Mouse (Mus musculus) heart, embryonic 13.5 days (tissue): ENCODE results near the gene Eif3j1. TPM values are rescaled to one million over a fixed set of nuclear protein-coding genes. Genes with fewer than 3 reads are reported as not detected.
"Not testable (repeated sequence)": the region's sequence is repeated elsewhere in the genome, so short reads cannot be mapped to it uniquely, and the experiment has no call there.

ENCODE experiments used
- ATAC-seq: fragments of 200-750 bp; cut with Nextera tagmentation; 2 replicates; pipeline ENCODE4 v1.8.0; 2017; ENCODE audit warnings: moderate TSS enrichment; ENCODE audit not compliant: insufficient number of reproducible peaks, low FRiP score, low TSS enrichment; ENCODE audit errors: extremely low read depth
- H3K27ac ChIP-seq: fragments of 300-500 bp; sonication (generic); replicated peaks from 2 replicates; pipeline ENCODE4 v1.5.1; 2015; ENCODE audit warnings: moderate library complexity, mild to moderate bottlenecking, inconsistent platforms
- H3K27me3 ChIP-seq: fragments of 300-500 bp; sonication (generic); replicated peaks from 2 replicates; pipeline ENCODE4 v1.6.1; 2015; ENCODE audit warnings: mild to moderate bottlenecking, inconsistent platforms
- H3K36me3 ChIP-seq: fragments of 300-500 bp; sonication (generic); 2 replicates; pipeline ENCODE4 v1.6.1; 2015; ENCODE audit warnings: mild to moderate bottlenecking, inconsistent platforms
- H3K4me1 ChIP-seq: fragments of 300-500 bp; sonication (generic); 2 replicates; pipeline ENCODE4 v1.6.1; 2015; ENCODE audit warnings: inconsistent platforms
- H3K4me2 ChIP-seq: fragments of 300-500 bp; sonication (generic); 2 replicates; pipeline ENCODE4 v1.6.1; 2015; ENCODE audit warnings: inconsistent platforms, mild to moderate bottlenecking, moderate library complexity
- H3K4me3 ChIP-seq: fragments of 300-500 bp; sonication (generic); 2 replicates; pipeline ENCODE4 v1.5.1; 2015; ENCODE audit warnings: moderate library complexity, mild to moderate bottlenecking, inconsistent platforms
- H3K9ac ChIP-seq: fragments of 300-500 bp; sonication (generic); 2 replicates; pipeline ENCODE4 v1.6.1; 2015; ENCODE audit warnings: inconsistent platforms, mild to moderate bottlenecking, moderate library complexity
- H3K9me3 ChIP-seq: fragments of 300-500 bp; sonication (generic); 2 replicates; pipeline ENCODE4 v1.6.1; 2016; ENCODE audit warnings: inconsistent platforms
- whole genome bisulfite sequencing: fragments of 180-500 bp; shearing (Covaris S2); methylation state at CpG from one replicate; pipeline ENCODE4 v1.1.7; 2015; ENCODE audit warnings: mixed read lengths; 5-methylcytosine and 5-hydroxymethylcytosine counted together
- polyA plus RNA-seq: library from polyadenylated mRNA; unstranded; fragments of >200 nt; fragmentation: Nextera tagmentation; extraction: Ambion mirVana; gene quantifications from 2 replicates; pipeline ENCODE4 v1.2.1, GENCODE M21; 2015

Eif3j1 gene
- 10.2 and 11.4 TPM in 2 replicates for polyA plus RNA-seq

- Histone ChIP-seq H3K36me3 (peaks cover 19% of the 10 kb centered on the region), H3K4me3 (peak within 1 kb of the TSS; percentile 98)
- WGBS = under 1% methylated on average over 63 of the region's 67 CpGs
Measured at GRCm38 (mm10) chr2:122027862-122028755, at the start of gene Eif3j1. TSS of gene Eif3j1 (plus strand) at chr2:122028546.

GRCm38 (mm10) chr2:121995738-121996137, 32.6 kb upstream of the Eif3j1 start:
- Histone ChIP-seq H3K4me1 (no peaks in the 10 kb centered on the region), H3K27ac (no peak overlapping the region), H3K4me2 (no peak overlapping the region), H3K36me3 (peaks cover 61% of the 10 kb centered on the region), H3K27me3 (no peaks in the 10 kb centered on the region), H3K4me3 (no peak overlapping the region), H3K9ac (no peak overlapping the region), H3K9me3 (no peaks in the 10 kb centered on the region)
- no peak for ATAC-seq
- WGBS = 78% methylated on average over 1 of the region's 1 CpGs

More at GRCm38 (mm10) chr2:122027862-122028755, at the start of gene Eif3j1:
- no peaks in the 10 kb centered on the region for H3K27me3 ChIP-seq
- ATAC-seq = peak; percentile 100
- peak within 1 kb of the TSS; percentile 94 for H3K27ac ChIP-seq
- H3K9me3 ChIP-seq = no peaks in the 10 kb centered on the region
- peak within 1 kb of the TSS; percentile 82 for H3K4me2 ChIP-seq
- peak within 1 kb of the TSS; percentile 99 for H3K9ac ChIP-seq
- H3K4me1 ChIP-seq = peaks cover 22% of the 10 kb centered on the region

GRCm38 (mm10) chr2:122008832-122009231, 19.5 kb upstream of the Eif3j1 start:
- no peak for ATAC-seq
- no peaks in the 10 kb centered on the region for H3K27me3 ChIP-seq
- H3K36me3 ChIP-seq = peaks cover 67% of the 10 kb centered on the region
- no peaks in the 10 kb centered on the region for H3K9me3 ChIP-seq
- no peaks in the 10 kb centered on the region for H3K4me1 ChIP-seq
- 93% methylated on average over 3 of the region's 3 CpGs for WGBS
- no peak overlapping the region for H3K9ac ChIP-seq
- H3K4me2 ChIP-seq = no peak overlapping the region
- H3K27ac ChIP-seq = no peak overlapping the region
- no peak overlapping the region for H3K4me3 ChIP-seq

- Histone ChIP-seq H3K9ac (no peak overlapping the region), H3K36me3 (peaks cover 62% of the 10 kb centered on the region)
- ATAC-seq = no peak
Measured at GRCm38 (mm10) chr2:122011441-122011840, 16.9 kb upstream of the Eif3j1 start.

GRCm38 (mm10) chr2:122018705-122019104, 9.6 kb upstream of the Eif3j1 start:
- Histone ChIP-seq H3K4me1 (no peaks in the 10 kb centered on the region), H3K4me2 (no peak overlapping the region), H3K4me3 (no peak overlapping the region), H3K9me3 (no peaks in the 10 kb centered on the region), H3K27me3 (no peaks in the 10 kb centered on the region), H3K9ac (no peak overlapping the region), H3K36me3 (peaks cover 19% of the 10 kb centered on the region), H3K27ac (no peak overlapping the region)
- 57% methylated on average over 1 of the region's 1 CpGs for WGBS
- no peak for ATAC-seq

More at GRCm38 (mm10) chr2:122011441-122011840, 16.9 kb upstream of the Eif3j1 start:
- Histone ChIP-seq H3K9me3 (no peaks in the 10 kb centered on the region), H3K4me1 (no peaks in the 10 kb centered on the region), H3K27me3 (no peaks in the 10 kb centered on the region), H3K4me2 (no peak overlapping the region), H3K27ac (no peak overlapping the region), H3K4me3 (no peak overlapping the region)
- WGBS = 83% methylated on average over 7 of the region's 7 CpGs

- ATAC-seq = no peak
- Histone ChIP-seq H3K9ac (no peak overlapping the region), H3K4me2 (no peak overlapping the region), H3K4me3 (no peak overlapping the region), H3K27ac (no peak overlapping the region), H3K9me3 (no peaks in the 10 kb centered on the region), H3K36me3 (no peaks in the 10 kb centered on the region), H3K27me3 (no peaks in the 10 kb centered on the region), H3K4me1 (peaks cover 2% of the 10 kb centered on the region; the same call in 1 of the 2 replicates)
- WGBS = 68% methylated on average over 2 of the region's 2 CpGs
Measured at GRCm38 (mm10) chr2:122022284-122022683, 6.1 kb upstream of the Eif3j1 start.

- not testable (repeated sequence) for H3K27ac ChIP-seq, H3K9me3 ChIP-seq, ATAC-seq, H3K27me3 ChIP-seq
- H3K36me3 ChIP-seq = peaks cover 11% of the 10 kb centered on the region
- H3K4me3 ChIP-seq = peak overlapping the region; percentile 98
- peak overlapping the region; percentile 76 for H3K4me2 ChIP-seq
- peaks cover 18% of the 10 kb centered on the region for H3K4me1 ChIP-seq
- peak overlapping the region; percentile 86; the same call in 1 of the 2 replicates for H3K9ac ChIP-seq
- 93% methylated on average over 10 of the region's 10 CpGs for WGBS
Measured at GRCm38 (mm10) chr2:122027091-122027490, 1.3 kb upstream of the Eif3j1 start.

- H3K27me3 ChIP-seq = no peaks in the 10 kb centered on the region
- peaks cover 26% of the 10 kb centered on the region for H3K36me3 ChIP-seq
- peaks cover 22% of the 10 kb centered on the region for H3K4me1 ChIP-seq
- H3K9ac ChIP-seq = peak overlapping the region; percentile 99
- under 1% methylated on average over 68 of the region's 71 CpGs for WGBS
- peak overlapping the region; percentile 98 for H3K4me3 ChIP-seq
- peak; percentile 54 for ATAC-seq
- no peaks in the 10 kb centered on the region for H3K9me3 ChIP-seq
- H3K4me2 ChIP-seq = peak overlapping the region; percentile 82
- H3K27ac ChIP-seq = peak overlapping the region; percentile 94
Measured at GRCm38 (mm10) chr2:122028756-122029700, 682 bp downstream of the Eif3j1 start.

- Histone ChIP-seq H3K27ac (no peak overlapping the region), H3K9me3 (no peaks in the 10 kb centered on the region), H3K4me2 (no peak overlapping the region), H3K27me3 (no peaks in the 10 kb centered on the region), H3K4me1 (peaks cover 38% of the 10 kb centered on the region), H3K36me3 (peaks cover 46% of the 10 kb centered on the region), H3K9ac (no peak overlapping the region), H3K4me3 (no peak overlapping the region)
- WGBS = 68% methylated on average over 6 of the region's 6 CpGs
- no peak for ATAC-seq
Measured at GRCm38 (mm10) chr2:122031970-122032369, 3.6 kb downstream of the Eif3j1 start.

- WGBS = 63% methylated on average over 3 of the region's 3 CpGs
- ATAC-seq = no peak
- H3K36me3 ChIP-seq = peaks cover 69% of the 10 kb centered on the region
Measured at GRCm38 (mm10) chr2:122036064-122036463, 7.7 kb downstream of the Eif3j1 start.

GRCm38 (mm10) chr2:122043926-122044325, 15.6 kb downstream of the Eif3j1 start:
- no peak overlapping the region for H3K27ac ChIP-seq
- no peaks in the 10 kb centered on the region for H3K27me3 ChIP-seq
- no peak overlapping the region for H3K4me2 ChIP-seq
- no peak overlapping the region for H3K4me3 ChIP-seq
- no peak overlapping the region for H3K9ac ChIP-seq
- peaks cover 76% of the 10 kb centered on the region for H3K36me3 ChIP-seq
- ATAC-seq = no peak
- H3K4me1 ChIP-seq = no peaks in the 10 kb centered on the region
- no peaks in the 10 kb centered on the region for H3K9me3 ChIP-seq

More at GRCm38 (mm10) chr2:122036064-122036463, 7.7 kb downstream of the Eif3j1 start:
- H3K27me3 ChIP-seq = no peaks in the 10 kb centered on the region
- H3K4me1 ChIP-seq = peaks cover 20% of the 10 kb centered on the region
- H3K9me3 ChIP-seq = no peaks in the 10 kb centered on the region
- no peak overlapping the region for H3K4me2 ChIP-seq
- no peak overlapping the region for H3K27ac ChIP-seq
- H3K4me3 ChIP-seq = no peak overlapping the region
- H3K9ac ChIP-seq = no peak overlapping the region
